Mouse (Mus musculus) spleen, adult 2 months (tissue): ENCODE data around the gene Ttc41.

Experiments
- CTCF ChIP-seq: fragments of 200-500 bp; IDR thresholded peaks from 2 replicates; pipeline ENCODE4 v1.5.1; 2011; ENCODE audit warnings: mild to moderate bottlenecking, inconsistent platforms; ENCODE audit not compliant: insufficient read depth, insufficient read length, insufficient replicate concordance; ENCODE audit errors: extremely low read depth
- POLR2A ChIP-seq: fragments of 200-500 bp; IDR thresholded peaks from 2 replicates; pipeline ENCODE4 v1.6.1; 2011; ENCODE audit warnings: low read depth, low read length, inconsistent platforms

GRCm38 (mm10) chr10:86761722-86762383 is 56.2 kb downstream of the Ttc41 start:
- TF ChIP-seq POLR2A = no peak
- no peak for TF ChIP-seq CTCF
